Mouse (Mus musculus) ES-E14 (cell line): ENCODE results near the gene Fchsd2. TPM values are rescaled to one million over a fixed set of nuclear protein-coding genes. Genes with fewer than 3 reads are reported as not detected.

ENCODE experiments used
- DNase-seq: peaks from one replicate; pipeline ENCODE4 v3.0.0-alpha.2; 2013; ENCODE audit warnings: low read depth, low spot score
- H3K27ac ChIP-seq: 2 replicates; pipeline ENCODE4 v1.5.1; 2012; ENCODE audit warnings: low read depth, mild to moderate bottlenecking, low read length, moderate library complexity, mixed read lengths; ENCODE audit not compliant: poor library complexity, insufficient read depth, severe bottlenecking
- H3K36me3 ChIP-seq: 2 replicates; pipeline ENCODE4 v1.6.1; 2012; ENCODE audit warnings: mild to moderate bottlenecking, low read length, moderate library complexity, mixed read lengths; ENCODE audit not compliant: control insufficient read depth, poor library complexity, insufficient read depth, severe bottlenecking
- H3K4me1 ChIP-seq, 2 experiments: fragments of 150-350 bp in 1 of 2; sonication (generic) in 1 of 2; 2 replicates each; pipeline ENCODE4 v1.6.1; 2012; ENCODE audit warnings: low read length in 2 of 2, mild to moderate bottlenecking in 1 of 2, mixed read lengths in 1 of 2; ENCODE audit not compliant: control insufficient read depth in 2 of 2, insufficient read depth in 2 of 2, poor library complexity in 1 of 2
- H3K4me3 ChIP-seq, 2 experiments: fragments of 150-350 bp in 1 of 2; sonication (generic) in 1 of 2; 2 replicates each; pipeline ENCODE4 v1.5.1; 2012; ENCODE audit warnings: low read length in 2 of 2, low read depth in 1 of 2, mild to moderate bottlenecking in 1 of 2, mixed read lengths in 1 of 2; ENCODE audit not compliant: insufficient read depth in 1 of 2, poor library complexity in 1 of 2, severe bottlenecking in 1 of 2
- H3K9ac ChIP-seq: 2 replicates; pipeline ENCODE4 v1.6.1; 2012; ENCODE audit warnings: low read depth, mild to moderate bottlenecking, low read length, mixed read lengths; ENCODE audit not compliant: poor library complexity, insufficient read depth, severe bottlenecking
- H3K9me3 ChIP-seq: fragments of 150-350 bp; sonication (generic); 2 replicates; pipeline ENCODE4 v1.6.1; 2012; ENCODE audit warnings: low read depth, mild to moderate bottlenecking, low read length; ENCODE audit not compliant: control insufficient read depth, insufficient read depth
- CHD2 ChIP-seq: IDR thresholded peaks from 2 replicates; pipeline ENCODE4 v1.6.1; 2014; ENCODE audit warnings: mild to moderate bottlenecking, low read depth, low read length, inconsistent platforms
- HCFC1 ChIP-seq: IDR thresholded peaks from 2 replicates; pipeline ENCODE4 v1.6.1; 2012; ENCODE audit warnings: low read length, inconsistent platforms, borderline replicate concordance; ENCODE audit not compliant: insufficient read depth
- MAFK ChIP-seq: IDR thresholded peaks from 2 replicates; pipeline ENCODE4 v1.6.1; 2014; ENCODE audit warnings: mild to moderate bottlenecking, low read depth, low read length, inconsistent platforms; ENCODE audit not compliant: insufficient read depth
- ZC3H11A ChIP-seq: IDR thresholded peaks from 2 replicates; pipeline ENCODE4 v1.6.1; 2012; ENCODE audit warnings: low read depth, mild to moderate bottlenecking, inconsistent platforms, low read length, borderline replicate concordance
- ZNF384 ChIP-seq: IDR thresholded peaks from 2 replicates; pipeline ENCODE4 v1.6.1; 2012; ENCODE audit warnings: low read depth, low read length, inconsistent platforms
- in situ Hi-C, 2 experiments: fragments of 600-800 bp; cut with MboI; formaldehyde crosslinking; loops; one replicate each; pipeline ENCODE4 v1.15.1; 2025; ENCODE audit warnings: low sequenced_read_pairs in 2 of 2, inconsistent platforms in 1 of 2; ENCODE audit not compliant: unreplicated experiment in 2 of 2
- total RNA-seq: library from RNA; depleted of rRNA; stranded (reverse); fragments of 300-350 nt; gene quantifications from 2 replicates; pipeline ENCODE4 v1.2.3, GENCODE M21; 2012

Gene Fchsd2
- total RNA-seq, 1 experiment = 11.1 TPM

GRCm38 (mm10) chr7:101258482-101258881 is 165.8 kb downstream of the Fchsd2 start:
- no peak for DNase-seq
- H3K4me1 ChIP-seq = no peaks in the 10 kb centered on the region
- H3K4me3 ChIP-seq = no peak overlapping the region
- H3K9me3 ChIP-seq = no peaks in the 10 kb centered on the region
- in situ Hi-C loops = no loop called here
- H3K36me3 ChIP-seq = no peaks in the 10 kb centered on the region
- H3K27ac ChIP-seq = no peak overlapping the region
- TF ChIP-seq ZC3H11A (no peak), HCFC1 (no peak), MAFK (no peak)
- no peak overlapping the region for H3K9ac ChIP-seq

- DNase-seq = no peak
- Histone ChIP-seq H3K9me3 (no peaks in the 10 kb centered on the region), H3K4me3 (no peak overlapping the region), H3K9ac (no peak overlapping the region), H3K4me1 (no peaks in the 10 kb centered on the region), H3K27ac (no peak overlapping the region), H3K36me3 (no peaks in the 10 kb centered on the region)
- TF ChIP-seq MAFK (no peak), ZNF384 (peak; percentile 74)
- in situ Hi-C loops = no loop called here
Observed at GRCm38 (mm10) chr7:101261941-101262546, 169.4 kb downstream of the Fchsd2 start.

GRCm38 (mm10) chr7:101263511-101263910 is 170.8 kb downstream of the Fchsd2 start:
- Histone ChIP-seq H3K4me3 (no peak overlapping the region), H3K4me1 (no peaks in the 10 kb centered on the region), H3K9me3 (no peaks in the 10 kb centered on the region), H3K36me3 (no peaks in the 10 kb centered on the region), H3K9ac (no peak overlapping the region), H3K27ac (no peak overlapping the region)
- TF ChIP-seq HCFC1 (no peak), ZC3H11A (no peak), CHD2 (no peak), ZNF384 (no peak), MAFK (no peak)
- no peak for DNase-seq
- in situ Hi-C loops = no loop called here

- in situ Hi-C loops = no loop called here
- no peak overlapping the region for H3K27ac ChIP-seq
- DNase-seq = no peak
- H3K9me3 ChIP-seq = no peaks in the 10 kb centered on the region
- no peak for TF ChIP-seq MAFK
- TF ChIP-seq ZNF384 = no peak
- no peak for TF ChIP-seq HCFC1
- no peak for TF ChIP-seq CHD2
- no peak for TF ChIP-seq ZC3H11A
- no peaks in the 10 kb centered on the region for H3K36me3 ChIP-seq
- H3K4me1 ChIP-seq = no peaks in the 10 kb centered on the region
- no peak overlapping the region for H3K9ac ChIP-seq
- H3K4me3 ChIP-seq = no peak overlapping the region
Observed at GRCm38 (mm10) chr7:101267457-101268259, 175.0 kb downstream of the Fchsd2 start.

DNA sequence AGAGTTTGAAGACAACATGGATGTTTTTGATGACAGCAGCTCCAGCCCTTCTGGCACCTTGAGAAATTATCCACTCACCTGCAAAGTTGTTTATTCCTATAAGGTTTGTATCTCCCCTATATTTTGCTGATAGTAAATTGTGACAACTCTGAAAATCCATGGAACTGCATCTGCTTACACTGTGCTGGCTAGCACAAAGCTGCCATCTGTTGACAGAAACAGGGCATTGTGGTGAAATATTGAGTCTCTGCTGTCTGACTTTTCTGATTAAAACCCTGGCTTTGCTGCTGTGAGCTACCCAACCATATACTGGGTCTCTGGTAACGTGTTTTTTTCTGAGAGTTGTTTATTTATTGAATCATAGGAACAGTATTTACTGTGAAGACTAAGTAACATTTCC is 178.9 kb downstream of the Fchsd2 start:
- in situ Hi-C loops = no loop called here
- no peak for DNase-seq

More for the DNA sequence above, 178.9 kb downstream of the Fchsd2 start:
- no peak for TF ChIP-seq HCFC1
- no peak for TF ChIP-seq CHD2
- TF ChIP-seq ZC3H11A = no peak
- TF ChIP-seq MAFK = no peak
- no peak for TF ChIP-seq ZNF384
- Histone ChIP-seq H3K9ac (no peak overlapping the region), H3K36me3 (peaks cover 2% of the 10 kb centered on the region; the same call in 1 of the 2 replicates), H3K9me3 (no peaks in the 10 kb centered on the region), H3K4me3 (no peak overlapping the region), H3K27ac (no peak overlapping the region), H3K4me1 (no peaks in the 10 kb centered on the region)
